Mouse (Mus musculus) bone marrow, adult 2 months (tissue): ENCODE results near the gene Hhipl1.

Source experiments
- CTCF ChIP-seq: fragments of 200-500 bp; IDR thresholded peaks from 2 replicates; pipeline ENCODE4 v1.5.1; 2011; ENCODE audit warnings: low read length, control low read depth; ENCODE audit not compliant: control insufficient read depth, insufficient read depth
- POLR2A ChIP-seq: fragments of 200-500 bp; IDR thresholded peaks from 2 replicates; pipeline ENCODE4 v1.6.1; 2011; ENCODE audit warnings: low read depth, mild to moderate bottlenecking, control low read depth, low read length, borderline replicate concordance; ENCODE audit not compliant: control insufficient read depth

GRCm38 (mm10) chr12:108275920-108276822 is 29.9 kb upstream of the Hhipl1 start:
- TF ChIP-seq CTCF (no peak), POLR2A (no peak)
